Mouse (Mus musculus) forebrain, postnatal 0 days (tissue): Measurements from ENCODE around the gene H2-Ob. TPM values are rescaled to one million over a fixed set of nuclear protein-coding genes. Genes with fewer than 3 reads are reported as not detected.
A peak's percentile ranks its signal among the peaks of the same experiment; 100 is the strongest.

ENCODE experiments used
- ATAC-seq: fragments of 200-750 bp; cut with Nextera tagmentation; 2 replicates; pipeline ENCODE4 v1.8.0; 2017; ENCODE audit warnings: mild to moderate bottlenecking, moderate library complexity
- DNase-seq: peaks from one replicate; pipeline ENCODE4 v3.0.0-alpha.2; 2015
- H3K27ac ChIP-seq: fragments of 300-500 bp; sonication (generic); 2 replicates; pipeline ENCODE4 v1.5.1; 2014; ENCODE audit warnings: low read depth, mild to moderate bottlenecking, antibody characterized with exemption, low read length, moderate library complexity, mixed read lengths
- H3K27me3 ChIP-seq: fragments of 300-500 bp; sonication (generic); 2 replicates; pipeline ENCODE4 v1.6.1; 2014; ENCODE audit warnings: mild to moderate bottlenecking, low read length, mixed read lengths; ENCODE audit not compliant: insufficient read depth
- H3K36me3 ChIP-seq: fragments of 300-500 bp; sonication (generic); 2 replicates; pipeline ENCODE4 v1.6.1; 2014; ENCODE audit warnings: mild to moderate bottlenecking, moderate library complexity; ENCODE audit not compliant: insufficient read depth
- H3K4me1 ChIP-seq: fragments of 300-500 bp; sonication (generic); 2 replicates; pipeline ENCODE4 v1.6.1; 2014; ENCODE audit warnings: antibody characterized with exemption; ENCODE audit not compliant: insufficient read depth
- H3K4me2 ChIP-seq: fragments of 300-500 bp; sonication (generic); 2 replicates; pipeline ENCODE4 v1.6.1; 2014; ENCODE audit warnings: low read depth, mild to moderate bottlenecking, moderate library complexity
- H3K4me3 ChIP-seq: fragments of 300-500 bp; sonication (generic); 2 replicates; pipeline ENCODE4 v1.5.1; 2014; ENCODE audit warnings: low read depth, low read length, mixed read lengths
- H3K9ac ChIP-seq: fragments of 300-500 bp; sonication (generic); 2 replicates; pipeline ENCODE4 v1.6.1; 2014; ENCODE audit warnings: mild to moderate bottlenecking
- H3K9me3 ChIP-seq: fragments of 300-500 bp; sonication (generic); 2 replicates; pipeline ENCODE4 v1.6.1; 2016; ENCODE audit warnings: low read length
- CTCF ChIP-seq: sonication (generic); IDR thresholded peaks from 2 replicates; pipeline ENCODE4 v1.5.1; 2016; ENCODE audit warnings: antibody characterized with exemption, control low read depth, low read depth
- whole genome bisulfite sequencing: fragments of 180-500 bp; shearing (Covaris S2); extraction: QIAGEN DNeasy Blood & Tissue Kit; methylation state at CpG from one replicate; pipeline ENCODE4 v1.1.7; 2014; 5-methylcytosine and 5-hydroxymethylcytosine counted together
- polyA plus RNA-seq: library from polyadenylated mRNA; unstranded; fragments of >200 nt; fragmentation: Nextera tagmentation; extraction: Ambion mirVana; gene quantifications from 2 replicates; pipeline ENCODE4 v1.2.1, GENCODE M21; 2015
- total RNA-seq: library from RNA; depleted of rRNA; stranded (reverse); fragments of >200 nt; gene quantifications from 2 replicates; pipeline ENCODE4 v1.2.3, GENCODE M21; 2014; rRNA removed

The H2-Ob gene
- total RNA-seq (0.10 TPM in 1 of 2 replicates, not detected in the other), polyA plus RNA-seq (0.33 and 0.36 TPM in 2 replicates)

GRCm38 (mm10) chr17:34238706-34239105 lies at the start of gene H2-Ob:
Gene H2-Ob, plus strand, starts transcription at chr17:34238903.
- ATAC-seq, result peak; percentile 85
- H3K36me3 ChIP-seq, result no peaks in the 10 kb centered on the region
- 71% methylated on average over 3 of the region's 3 CpGs for WGBS

GRCm38 (mm10) chr17:34188986-34189385 lies 49.7 kb upstream of the H2-Ob start:
- Histone ChIP-seq H3K9me3 (no peaks in the 10 kb centered on the region), H3K4me1 (peaks cover 7% of the 10 kb centered on the region; the same call in 1 of the 2 replicates), H3K27ac (no peak overlapping the region), H3K4me2 (no peak overlapping the region), H3K4me3 (no peak overlapping the region), H3K36me3 (no peaks in the 10 kb centered on the region), H3K27me3 (peaks cover 20% of the 10 kb centered on the region), H3K9ac (no peak overlapping the region)
- no peak for DNase-seq
- 78% methylated on average over 6 of the region's 6 CpGs for WGBS
- ATAC-seq, result no peak
- no peak for TF ChIP-seq CTCF

More at GRCm38 (mm10) chr17:34238706-34239105, at the start of gene H2-Ob:
- TF ChIP-seq CTCF, result no peak
- Histone ChIP-seq H3K9ac (no peak within 1 kb of the TSS), H3K4me1 (no peaks in the 10 kb centered on the region), H3K27ac (no peak within 1 kb of the TSS), H3K4me2 (no peak within 1 kb of the TSS), H3K9me3 (no peaks in the 10 kb centered on the region), H3K4me3 (no peak within 1 kb of the TSS), H3K27me3 (no peaks in the 10 kb centered on the region)
- DNase-seq, result peak; percentile 78

- Histone ChIP-seq H3K4me2 (no peak overlapping the region), H3K9ac (no peak overlapping the region), H3K27me3 (peaks cover 34% of the 10 kb centered on the region), H3K36me3 (no peaks in the 10 kb centered on the region), H3K4me1 (peaks cover 5% of the 10 kb centered on the region; the same call in 1 of the 2 replicates), H3K4me3 (no peak overlapping the region), H3K9me3 (no peaks in the 10 kb centered on the region), H3K27ac (no peak overlapping the region)
- 26% methylated on average over 15 of the region's 16 CpGs for WGBS
- DNase-seq (no peak), ATAC-seq (no peak)
- TF ChIP-seq CTCF, result no peak
Measured at GRCm38 (mm10) chr17:34192852-34193251, 45.9 kb upstream of the H2-Ob start.

GRCm38 (mm10) chr17:34193468-34193867 lies 45.2 kb upstream of the H2-Ob start:
- H3K4me3 ChIP-seq, result no peak overlapping the region

GRCm38 (mm10) chr17:34194723-34195122 lies 44.0 kb upstream of the H2-Ob start:
- Histone ChIP-seq H3K4me1 (no peaks in the 10 kb centered on the region), H3K27ac (no peak overlapping the region), H3K9ac (no peak overlapping the region), H3K36me3 (no peaks in the 10 kb centered on the region), H3K4me2 (no peak overlapping the region), H3K4me3 (no peak overlapping the region), H3K27me3 (peaks cover 44% of the 10 kb centered on the region), H3K9me3 (no peaks in the 10 kb centered on the region)
- TF ChIP-seq CTCF, result no peak
- 92% methylated on average over 4 of the region's 4 CpGs for WGBS
- DNase-seq (no peak), ATAC-seq (no peak)

More at GRCm38 (mm10) chr17:34193468-34193867, 45.2 kb upstream of the H2-Ob start:
- H3K9me3 ChIP-seq, result no peaks in the 10 kb centered on the region
- H3K9ac ChIP-seq, result no peak overlapping the region
- 48% methylated on average over 8 of the region's 8 CpGs for WGBS
- peaks cover 35% of the 10 kb centered on the region for H3K27me3 ChIP-seq
- no peaks in the 10 kb centered on the region for H3K36me3 ChIP-seq
- H3K27ac ChIP-seq, result no peak overlapping the region
- no peak overlapping the region for H3K4me2 ChIP-seq
- DNase-seq, result no peak
- ATAC-seq, result no peak
- no peaks in the 10 kb centered on the region for H3K4me1 ChIP-seq
- no peak for TF ChIP-seq CTCF

GRCm38 (mm10) chr17:34196491-34196890 lies 42.2 kb upstream of the H2-Ob start:
- ATAC-seq, result no peak
- Histone ChIP-seq H3K36me3 (no peaks in the 10 kb centered on the region), H3K4me3 (no peak overlapping the region), H3K27ac (no peak overlapping the region), H3K9ac (no peak overlapping the region), H3K27me3 (peaks cover 44% of the 10 kb centered on the region), H3K4me2 (no peak overlapping the region), H3K4me1 (no peaks in the 10 kb centered on the region), H3K9me3 (no peaks in the 10 kb centered on the region)
- no peak for DNase-seq
- TF ChIP-seq CTCF, result no peak
- WGBS, result 35% methylated on average over 12 of the region's 12 CpGs

- no peaks in the 10 kb centered on the region for H3K4me1 ChIP-seq
- DNase-seq (peak; percentile 85), ATAC-seq (peak; percentile 96)
- TF ChIP-seq CTCF, result no peak
- no peak within 1 kb of the TSS for H3K27ac ChIP-seq
- peak within 1 kb of the TSS; percentile 76 for H3K4me2 ChIP-seq
- peaks cover 44% of the 10 kb centered on the region for H3K27me3 ChIP-seq
- H3K4me3 ChIP-seq, result peak within 1 kb of the TSS; percentile 42
- H3K9me3 ChIP-seq, result no peaks in the 10 kb centered on the region
- WGBS, result 4% methylated on average over 41 of the region's 41 CpGs
- peak within 1 kb of the TSS; percentile 26; the same call in 1 of the 2 replicates for H3K9ac ChIP-seq
- H3K36me3 ChIP-seq, result no peaks in the 10 kb centered on the region
Measured at GRCm38 (mm10) chr17:34196941-34197894, 41.5 kb upstream of the H2-Ob start, which contains the start of gene Psmb8. Gene Psmb8, plus strand, starts transcription at chr17:34197721.
